Mouse (Mus musculus) hindbrain, postnatal 0 days (tissue): Measurements from ENCODE around the gene Arid1a. TPM values are rescaled to one million over a fixed set of nuclear protein-coding genes. Genes with fewer than 3 reads are reported as not detected.

Source experiments
- ATAC-seq: fragments of 200-750 bp; cut with Nextera tagmentation; 2 replicates; pipeline ENCODE4 v1.8.0; 2017; ENCODE audit warnings: mild to moderate bottlenecking, moderate TSS enrichment, moderate library complexity
- DNase-seq: peaks from one replicate; pipeline ENCODE4 v3.0.0-alpha.2; 2015; ENCODE audit warnings: low spot score
- H3K27ac ChIP-seq: fragments of 300-500 bp; sonication (generic); 2 replicates; pipeline ENCODE4 v1.5.1; 2014; ENCODE audit warnings: mild to moderate bottlenecking
- H3K27me3 ChIP-seq: fragments of 300-500 bp; sonication (generic); 2 replicates; pipeline ENCODE4 v1.6.1; 2014; ENCODE audit warnings: low read length, mixed read lengths; ENCODE audit not compliant: insufficient read depth
- H3K36me3 ChIP-seq: fragments of 300-500 bp; sonication (generic); 2 replicates; pipeline ENCODE4 v1.6.1; 2014; ENCODE audit warnings: low read length, mixed read lengths; ENCODE audit not compliant: insufficient read depth
- H3K4me1 ChIP-seq: fragments of 300-500 bp; sonication (generic); 2 replicates; pipeline ENCODE4 v1.6.1; 2014; ENCODE audit warnings: antibody characterized with exemption, low read length, mixed read lengths; ENCODE audit not compliant: insufficient read depth
- H3K4me2 ChIP-seq: fragments of 300-500 bp; sonication (generic); 2 replicates; pipeline ENCODE4 v1.6.1; 2014; ENCODE audit warnings: low read depth, mild to moderate bottlenecking, low read length, moderate library complexity, mixed read lengths
- H3K4me3 ChIP-seq: fragments of 300-500 bp; sonication (generic); 2 replicates; pipeline ENCODE4 v1.5.1; 2014; ENCODE audit warnings: low read length
- H3K9ac ChIP-seq: fragments of 300-500 bp; sonication (generic); replicated peaks from 2 replicates; pipeline ENCODE4 v1.6.1; 2014; ENCODE audit warnings: mild to moderate bottlenecking, low read length, moderate library complexity, mixed read lengths
- H3K9me3 ChIP-seq: fragments of 300-500 bp; sonication (generic); 2 replicates; pipeline ENCODE4 v1.6.1; 2016; ENCODE audit warnings: low read length, mixed read lengths
- CTCF ChIP-seq: IDR thresholded peaks from 2 replicates; pipeline ENCODE4 v1.5.1; 2016; ENCODE audit warnings: antibody characterized with exemption, control low read depth, low read depth
- WGBS: fragments of 180-500 bp; shearing (Covaris S2); extraction: QIAGEN DNeasy Blood & Tissue Kit; methylation state at CpG from one replicate; pipeline ENCODE4 v1.1.7; 2014; 5-methylcytosine and 5-hydroxymethylcytosine counted together
- polyA plus RNA-seq: library from polyadenylated mRNA; unstranded; fragments of >200 nt; fragmentation: Nextera tagmentation; extraction: Ambion mirVana; gene quantifications from 2 replicates; pipeline ENCODE4 v1.2.1, GENCODE M21; 2015
- total RNA-seq: library from RNA; depleted of rRNA; stranded (reverse); fragments of >200 nt; gene quantifications from 2 replicates; pipeline ENCODE4 v1.2.3, GENCODE M21; 2014

Arid1a gene
- total and polyA plus RNA-seq, 2 experiments from 2014 or later: 17.6 to 54.1 TPM

- H3K4me1 ChIP-seq: peaks cover 8% of the 10 kb centered on the region
- H3K9ac ChIP-seq: no peak overlapping the region
- peak; percentile 77 for ATAC-seq
- H3K36me3 ChIP-seq: peaks cover 7% of the 10 kb centered on the region; the same call in 1 of the 2 replicates
- peak; percentile 87 for DNase-seq
- no peak overlapping the region for H3K4me3 ChIP-seq
- TF ChIP-seq CTCF: no peak
- H3K27me3 ChIP-seq: no peaks in the 10 kb centered on the region
- peak overlapping the region; percentile 94 for H3K27ac ChIP-seq
- WGBS: 2% methylated on average over 5 of the region's 5 CpGs
- H3K4me2 ChIP-seq: no peak overlapping the region
- no peaks in the 10 kb centered on the region for H3K9me3 ChIP-seq
Measured at GRCm38 (mm10) chr4:133675594-133676016, 81.0 kb downstream of the Arid1a start.

GRCm38 (mm10) chr4:133674331-133674695 is 82.3 kb downstream of the Arid1a start:
- H3K9me3 ChIP-seq: no peaks in the 10 kb centered on the region
- TF ChIP-seq CTCF: no peak
- peak overlapping the region; percentile 94; the same call in 1 of the 2 replicates for H3K27ac ChIP-seq
- no peak overlapping the region for H3K9ac ChIP-seq
- no peaks in the 10 kb centered on the region for H3K27me3 ChIP-seq
- H3K4me1 ChIP-seq: peaks cover 12% of the 10 kb centered on the region
- 61% methylated on average over 8 of the region's 8 CpGs for WGBS
- no peak for DNase-seq
- no peak for ATAC-seq
- H3K4me3 ChIP-seq: no peak overlapping the region
- H3K36me3 ChIP-seq: no peaks in the 10 kb centered on the region
- peak overlapping the region; percentile 86 for H3K4me2 ChIP-seq

GRCm38 (mm10) chr4:133673666-133674330 is 82.8 kb downstream of the Arid1a start:
- no peaks in the 10 kb centered on the region for H3K27me3 ChIP-seq
- no peak overlapping the region for H3K4me3 ChIP-seq
- H3K27ac ChIP-seq: peak overlapping the region; percentile 94
- peaks cover 12% of the 10 kb centered on the region for H3K4me1 ChIP-seq
- whole genome bisulfite sequencing: 29% methylated on average over 10 of the region's 10 CpGs
- no peak for ATAC-seq
- H3K36me3 ChIP-seq: no peaks in the 10 kb centered on the region
- no peak for DNase-seq
- peak overlapping the region; percentile 86 for H3K4me2 ChIP-seq
- H3K9me3 ChIP-seq: no peaks in the 10 kb centered on the region
- TF ChIP-seq CTCF: no peak
- H3K9ac ChIP-seq: no peak overlapping the region

- H3K27ac ChIP-seq: peak overlapping the region; percentile 94
- H3K4me2 ChIP-seq: peak overlapping the region; percentile 86
- no peaks in the 10 kb centered on the region for H3K9me3 ChIP-seq
- peak overlapping the region; percentile 58 for H3K4me3 ChIP-seq
- WGBS: 2% methylated on average over 24 of the region's 24 CpGs
- DNase-seq (peak; percentile 50), ATAC-seq (peak; percentile 44; the same call in 1 of the 2 replicates)
- peaks cover 12% of the 10 kb centered on the region for H3K4me1 ChIP-seq
- no peaks in the 10 kb centered on the region for H3K27me3 ChIP-seq
- H3K36me3 ChIP-seq: no peaks in the 10 kb centered on the region
- TF ChIP-seq CTCF: no peak
- H3K9ac ChIP-seq: peak overlapping the region; percentile 75
Measured at GRCm38 (mm10) chr4:133672845-133673647, 83.5 kb downstream of the Arid1a start.

- peak within 1 kb of the TSS; percentile 58 for H3K4me3 ChIP-seq
- H3K27me3 ChIP-seq: no peaks in the 10 kb centered on the region
- no peaks in the 10 kb centered on the region for H3K36me3 ChIP-seq
- WGBS: under 1% methylated on average over 66 of the region's 76 CpGs
- no peak for TF ChIP-seq CTCF
- peak within 1 kb of the TSS; percentile 94 for H3K27ac ChIP-seq
- H3K4me1 ChIP-seq: peaks cover 12% of the 10 kb centered on the region
- H3K4me2 ChIP-seq: peak within 1 kb of the TSS; percentile 86
- no peaks in the 10 kb centered on the region for H3K9me3 ChIP-seq
- peak within 1 kb of the TSS; percentile 75 for H3K9ac ChIP-seq
- DNase-seq: peak; percentile 95
- ATAC-seq: peak; percentile 92
Measured at GRCm38 (mm10) chr4:133671881-133672844, 84.4 kb downstream of the Arid1a start, which contains the start of gene Pigv. Pigv (minus strand) TSS chr4:133672647.
